Mouse (Mus musculus) C2C12 (cell line): ENCODE measurements at regions not wholly inside any gene's neighbourhood (a gene's known extent, or its start where the extent isn't known, plus 50 kb on each side); places are given as distances from the start of the nearest gene placed in this dataset.

Source experiments
- CEBPB ChIP-seq: IDR thresholded peaks from one replicate; pipeline ENCODE4 v1.6.1; 2011; ENCODE audit warnings: low read depth, mild to moderate bottlenecking, control low read depth, moderate library complexity
- CTCF ChIP-seq: IDR thresholded peaks from one replicate; pipeline ENCODE4 v1.5.1; 2011; ENCODE audit not compliant: control insufficient read depth, insufficient read depth, insufficient read length
- MAX ChIP-seq: IDR thresholded peaks from one replicate; pipeline ENCODE4 v1.6.1; 2011; ENCODE audit warnings: mild to moderate bottlenecking, control low read depth
- MYOD1 ChIP-seq: IDR thresholded peaks from one replicate; pipeline ENCODE4 v1.6.1; 2011; ENCODE audit warnings: low read depth; ENCODE audit not compliant: control insufficient read depth, insufficient read length
- MYOG ChIP-seq: IDR thresholded peaks from one replicate; pipeline ENCODE4 v1.6.1; 2011; ENCODE audit not compliant: control insufficient read depth, insufficient read length; ENCODE audit errors: extremely low read depth
- USF1 ChIP-seq: IDR thresholded peaks from one replicate; pipeline ENCODE4 v1.6.1; 2011; ENCODE audit warnings: low read depth, mild to moderate bottlenecking, control low read depth, moderate library complexity

GRCm38 (mm10) chr3:149360164-149360563 is 369.8 kb upstream of the Adgrl2 start:
- TF ChIP-seq CTCF (no peak), CEBPB (no peak), MYOD1 (no peak), USF1 (no peak), MAX (no peak), MYOG (no peak)
